Mouse (Mus musculus): ENCODE measurements at regions not wholly inside any gene's neighbourhood (a gene's known extent, or its start where the extent isn't known, plus 50 kb on each side); places are given as distances from the start of the nearest gene placed in this dataset.

DNA sequence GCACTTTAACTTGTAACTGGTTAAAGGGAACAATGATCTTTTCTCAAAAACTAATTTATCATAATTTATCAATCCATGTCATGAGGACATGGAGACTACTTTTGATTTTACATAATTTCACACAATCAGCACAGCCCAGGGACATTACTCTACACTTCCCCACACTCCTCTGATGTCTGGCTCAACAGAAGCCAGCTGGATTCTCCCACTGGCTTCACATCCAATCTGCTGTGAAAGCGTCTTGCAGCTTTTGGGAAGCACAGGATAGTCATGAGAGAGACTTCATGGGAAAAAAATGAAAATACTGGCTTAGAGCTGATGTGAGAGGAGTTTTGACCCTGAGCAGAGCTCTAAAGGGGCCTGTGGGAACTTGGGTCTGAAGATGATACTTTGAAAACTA, 61.7 kb upstream of the Hrasls start:
- DNase-seq: no peak

DNA sequence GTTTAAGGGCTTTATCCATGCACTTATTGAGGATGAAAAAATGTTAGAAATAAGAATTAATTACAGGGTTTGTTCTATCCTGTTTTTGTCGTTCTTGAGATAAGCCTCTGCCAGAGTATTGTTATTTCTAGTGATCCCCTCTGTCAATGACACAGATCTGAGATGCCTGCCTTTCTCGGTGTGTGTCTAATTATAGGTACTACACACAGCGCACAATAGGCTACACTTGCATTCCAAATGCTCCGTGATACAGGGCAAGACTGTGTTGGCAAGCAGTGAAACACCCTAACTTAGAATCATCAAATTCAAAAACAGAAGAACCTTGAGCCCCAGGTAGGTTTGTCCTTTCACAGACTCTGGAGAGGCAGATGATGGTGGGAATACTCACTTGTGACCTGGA, 90.3 kb upstream of the Hrasls start:
- DNase-seq: no peak

DNA sequence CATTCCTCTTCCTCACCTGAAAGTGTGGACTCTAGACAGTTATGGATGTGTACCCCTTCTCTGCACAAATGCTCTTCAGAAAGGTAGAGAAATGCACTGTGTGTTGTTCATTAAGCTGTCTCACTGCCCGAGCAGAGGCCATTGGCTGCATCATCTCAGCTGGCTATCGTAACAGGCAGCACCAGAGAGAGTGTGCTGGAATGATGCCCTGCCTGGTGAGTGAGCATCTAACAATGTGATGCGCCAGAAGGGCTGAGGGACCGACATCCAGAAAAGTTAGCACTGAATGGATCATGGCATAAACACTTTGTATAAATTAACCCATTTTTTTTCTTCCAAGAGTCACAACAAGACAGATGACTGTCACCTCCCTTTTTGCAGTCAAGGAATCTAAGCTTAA, 112.7 kb upstream of the Hrasls start:
- no peak for DNase-seq

DNA sequence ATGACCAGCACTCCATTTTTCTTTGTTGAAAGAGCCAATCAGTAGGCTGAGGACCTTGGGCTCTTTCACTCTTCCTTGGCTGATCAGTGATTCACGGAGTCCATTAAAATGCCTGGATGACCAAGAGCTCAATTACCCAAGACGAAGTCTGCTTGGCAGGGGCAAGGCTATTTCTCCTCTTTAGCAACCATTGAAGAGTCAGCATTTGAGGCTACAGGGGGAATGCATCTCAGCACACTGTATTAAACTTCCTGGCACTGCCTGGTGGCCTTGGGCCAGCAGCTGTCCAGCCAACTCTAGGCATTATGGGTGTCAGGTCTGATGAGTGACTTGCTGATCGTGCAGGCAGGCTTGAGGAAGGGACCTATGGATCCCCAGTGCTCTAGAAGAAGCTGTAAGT, 136.5 kb upstream of the Mb21d2 start:
- no peak for DNase-seq

DNA sequence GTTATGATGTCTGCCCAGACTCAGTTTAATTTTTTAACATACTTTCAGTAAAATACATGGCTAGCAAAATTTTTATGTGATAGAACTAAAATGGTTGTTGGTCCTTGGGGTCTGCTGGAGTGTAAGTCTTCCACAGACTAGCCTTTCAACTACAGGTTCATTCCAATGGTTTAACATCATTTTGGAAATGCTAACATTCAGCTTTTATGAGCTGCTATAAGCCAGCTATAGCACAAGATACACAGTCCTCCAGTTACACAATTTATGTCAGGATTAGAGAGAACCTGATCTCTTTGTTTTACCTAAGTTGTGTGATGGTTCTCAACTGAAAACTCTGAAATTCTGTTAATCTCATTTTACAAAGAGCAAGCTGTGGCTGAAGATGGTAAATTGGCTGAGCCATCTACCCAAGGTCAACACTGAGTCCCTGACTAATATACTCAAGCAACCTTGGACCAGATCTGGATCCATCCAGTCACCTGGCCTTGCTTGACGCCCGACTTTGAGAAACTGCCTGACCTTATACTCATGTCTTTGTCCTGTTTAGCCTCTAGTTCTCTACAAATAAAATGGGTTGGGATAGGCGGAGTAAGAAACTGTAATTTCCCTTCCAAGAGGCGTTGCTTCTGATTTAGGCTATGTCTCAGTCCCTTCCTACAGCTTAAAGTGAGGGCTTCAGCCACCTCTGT, 135.8 kb upstream of the Mb21d2 start:
- no peak for DNase-seq

DNA sequence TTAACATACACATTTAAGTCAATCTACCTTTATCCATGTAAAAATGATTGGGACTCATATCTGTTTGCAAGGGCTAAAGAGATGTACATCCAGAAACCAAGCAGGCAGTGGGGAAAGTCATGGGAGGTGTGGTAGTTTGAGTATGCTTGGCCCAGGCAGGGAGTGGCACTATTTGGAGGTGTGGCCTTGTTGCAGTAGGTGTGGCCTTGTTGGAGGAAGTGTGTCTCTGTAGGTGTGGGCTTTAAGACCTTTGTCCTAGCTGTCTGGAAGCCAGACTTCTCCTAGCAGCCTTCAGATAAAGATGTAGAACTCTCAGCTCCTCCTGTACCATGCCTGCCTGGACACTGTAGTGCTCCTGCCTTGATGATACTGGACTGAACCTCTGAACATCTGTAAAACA, 133.9 kb upstream of the Mb21d2 start:
- DNase-seq: no peak

DNA sequence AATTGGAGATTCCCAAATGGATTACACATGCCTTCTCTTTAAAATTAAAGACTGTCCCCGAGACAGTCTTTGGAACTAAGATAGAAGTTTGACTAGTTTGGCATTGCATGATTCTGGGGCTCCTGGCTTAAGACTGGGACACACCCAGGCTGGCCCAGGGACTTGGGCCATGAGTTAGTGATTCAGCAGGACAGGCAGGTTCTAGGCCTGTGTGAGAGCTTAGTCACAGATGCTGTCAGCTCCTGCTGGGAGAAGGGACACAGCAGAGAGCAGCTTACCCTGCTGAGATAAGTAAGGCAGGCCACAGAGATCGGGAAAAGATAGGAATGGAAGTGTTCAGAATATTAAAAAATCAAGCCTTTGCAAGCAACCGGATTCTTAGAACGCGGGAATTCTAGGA, 127.6 kb upstream of the Mb21d2 start:
- DNase-seq: no peak

DNA sequence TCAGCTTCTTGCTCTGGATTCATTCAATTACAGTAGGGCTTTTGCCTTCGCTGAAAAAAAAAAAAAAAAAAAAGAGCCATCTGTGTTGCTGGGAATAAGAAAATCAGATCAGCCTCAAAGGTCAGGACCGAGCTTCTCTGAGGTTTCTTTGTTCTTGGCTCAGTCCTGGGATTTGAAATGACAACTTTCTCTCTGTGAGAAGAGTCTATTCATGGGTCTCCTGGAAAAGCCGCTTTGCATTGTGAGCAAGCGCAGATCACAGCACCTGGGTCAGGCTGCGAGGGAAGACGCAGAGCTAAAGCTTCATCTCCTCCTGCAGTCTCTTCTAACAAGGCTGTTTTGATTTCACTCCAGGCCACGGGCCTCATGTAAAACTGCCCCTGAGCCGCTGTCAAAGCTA, 125.0 kb upstream of the Mb21d2 start:
- peak; percentile 40 for DNase-seq

DNA sequence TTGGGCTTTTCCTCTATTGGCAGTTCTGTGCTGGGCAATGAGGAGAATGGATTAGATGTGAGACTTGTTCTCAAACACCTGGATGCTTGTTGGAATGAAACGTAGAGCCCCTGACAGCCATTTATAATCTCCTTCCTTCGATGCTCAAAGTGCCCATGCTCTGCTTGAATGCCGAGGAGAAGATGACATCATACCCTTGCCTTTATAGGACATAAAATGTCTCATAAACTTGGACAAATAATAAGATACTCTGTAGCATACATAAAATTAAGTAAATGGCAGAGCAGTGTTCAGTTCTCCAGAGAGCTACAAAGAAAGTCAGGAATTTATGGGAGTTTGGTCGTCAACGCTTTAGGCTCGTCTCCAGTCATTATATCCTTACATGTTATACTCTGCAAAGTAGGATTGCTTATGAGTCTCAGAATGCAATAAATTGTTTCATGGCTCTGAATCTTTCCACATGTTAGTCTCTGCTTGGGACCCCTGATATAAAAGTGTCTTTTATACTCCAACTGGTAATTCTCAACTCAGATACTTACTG, 117.0 kb upstream of the Mb21d2 start:
- no peak for DNase-seq

DNA sequence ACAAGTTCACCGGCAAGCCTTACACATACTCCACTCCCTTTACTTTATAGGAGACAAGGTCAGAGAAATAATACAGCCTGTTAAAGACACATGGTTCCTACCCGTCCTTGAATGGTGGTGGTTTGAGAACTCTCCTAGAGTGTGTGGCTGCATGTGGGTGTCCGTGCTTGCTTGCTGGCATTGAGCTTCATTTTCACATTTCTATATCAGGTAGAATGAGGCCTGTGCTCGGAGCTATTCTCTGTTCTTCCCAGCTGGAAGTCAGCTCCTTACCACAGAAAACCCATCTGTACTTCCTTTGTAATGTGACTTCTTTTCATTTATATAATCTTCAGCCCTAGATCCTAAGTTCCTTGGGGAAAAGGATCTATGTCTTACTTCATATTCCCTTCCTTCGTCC, 106.0 kb upstream of the Mb21d2 start:
- no peak for DNase-seq

DNA sequence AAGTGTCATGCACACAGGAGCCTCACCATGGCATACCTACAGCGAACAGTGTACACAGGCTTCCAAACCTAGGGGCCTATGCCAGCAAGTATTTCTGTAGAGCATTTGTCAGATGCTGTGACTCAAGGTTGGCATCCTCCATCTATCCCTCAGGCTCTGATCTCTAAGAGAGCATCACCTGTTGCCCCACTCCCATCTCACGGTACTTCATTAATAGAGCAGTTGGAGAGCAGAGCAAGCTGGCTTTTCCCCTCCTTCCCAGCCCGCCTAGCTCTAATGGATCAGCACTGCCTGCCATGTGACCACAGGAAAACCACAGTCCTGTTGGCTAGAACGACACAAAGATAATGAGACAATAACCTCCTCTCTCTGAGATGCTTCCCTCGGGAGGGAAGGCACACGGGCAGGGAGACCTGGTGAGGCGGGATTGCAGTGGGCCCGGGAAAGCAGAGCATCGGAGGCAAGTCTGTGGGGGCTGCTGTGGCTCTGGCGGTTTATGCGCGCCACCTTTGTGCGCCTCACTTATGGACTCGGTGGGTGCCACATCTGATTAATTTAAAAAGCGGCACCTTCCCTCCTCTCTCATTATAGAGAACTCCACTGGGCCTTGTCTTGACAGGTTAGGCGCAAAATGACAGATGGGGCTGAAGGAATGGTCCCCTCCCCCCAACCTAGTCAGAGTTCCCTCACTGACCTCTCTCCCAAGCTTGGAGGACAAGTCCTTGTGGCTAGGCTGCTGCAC, 104.8 kb upstream of the Mb21d2 start:
- peak; percentile 38 for DNase-seq

DNA sequence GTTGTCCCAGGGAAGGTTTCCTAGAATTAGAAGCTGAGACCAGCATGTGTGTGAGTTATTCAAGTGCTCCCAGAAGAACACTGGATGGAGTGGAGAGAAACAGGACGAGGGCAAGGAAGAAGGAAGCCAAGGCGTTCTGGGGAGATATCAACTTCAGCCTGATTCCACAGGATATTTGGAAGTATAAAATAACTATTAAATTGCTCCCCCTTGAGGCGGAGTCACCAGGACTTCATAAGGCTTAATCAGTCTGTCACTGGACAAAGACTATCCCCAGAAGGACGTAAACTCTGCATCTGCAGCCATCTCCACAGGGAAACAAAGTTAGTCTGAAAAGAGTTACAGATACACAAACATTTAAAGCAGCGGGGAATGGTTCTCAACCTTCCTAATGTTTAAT, 103.9 kb upstream of the Mb21d2 start:
- no peak for DNase-seq

DNA sequence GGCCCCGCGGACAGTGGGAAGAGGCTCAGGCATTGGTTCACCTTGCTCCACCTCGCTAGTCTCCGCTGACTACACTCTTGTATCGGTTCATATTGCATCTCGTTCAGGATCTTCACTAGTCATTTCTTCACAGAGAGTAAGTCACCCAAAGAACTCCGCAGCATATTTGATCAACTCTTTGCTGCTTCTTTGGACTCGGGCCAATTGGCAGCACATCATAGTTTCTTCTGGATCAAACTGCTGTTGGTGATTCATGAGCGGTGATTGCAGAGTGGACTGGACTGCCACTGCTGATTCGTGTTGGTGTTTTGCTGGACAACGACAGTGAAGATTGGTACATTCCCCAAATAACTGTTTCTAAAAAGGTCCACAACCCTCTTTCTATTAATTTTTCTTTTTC, 98.4 kb upstream of the Mb21d2 start:
- no peak for DNase-seq

DNA sequence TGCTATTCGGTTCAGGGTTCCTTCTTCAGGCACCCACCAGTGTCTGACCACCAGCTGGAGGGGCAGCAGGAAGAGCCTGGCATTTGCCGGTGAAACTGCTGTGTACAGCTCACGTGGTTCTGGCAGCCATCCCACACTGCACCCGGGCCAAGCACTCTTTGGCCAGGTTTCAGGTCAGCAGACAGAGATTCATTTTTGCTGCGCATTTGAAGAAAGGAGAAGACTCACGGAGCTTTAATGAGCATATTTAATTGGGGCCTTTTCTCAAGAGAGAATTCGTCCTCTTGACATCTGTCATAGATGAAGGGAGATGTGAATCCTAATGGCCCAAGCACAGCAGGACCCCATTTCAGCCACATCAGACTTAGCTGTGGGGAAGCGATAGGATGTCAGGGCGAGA, 71.8 kb upstream of the Mb21d2 start:
- DNase-seq: no peak

DNA sequence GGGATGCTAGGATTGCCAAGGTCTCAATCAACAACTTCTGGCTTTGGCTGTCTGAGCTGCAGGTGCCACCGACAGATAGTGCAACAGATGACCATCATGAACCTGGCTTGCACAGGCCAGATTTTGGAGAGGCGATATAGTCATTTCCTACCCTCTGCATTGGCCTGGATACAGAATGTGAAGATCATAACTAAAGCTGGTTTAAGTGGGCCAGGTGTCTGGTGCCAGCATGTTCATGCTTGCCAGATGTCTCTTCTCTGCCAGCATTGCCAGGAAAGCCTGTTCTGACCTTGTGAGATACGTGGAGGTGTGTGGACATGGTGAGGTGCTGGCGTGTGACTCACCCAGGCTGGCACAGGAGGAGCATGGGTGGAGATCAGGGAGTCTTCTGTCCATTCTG, 70.2 kb upstream of the Mb21d2 start:
- DNase-seq: no peak

DNA sequence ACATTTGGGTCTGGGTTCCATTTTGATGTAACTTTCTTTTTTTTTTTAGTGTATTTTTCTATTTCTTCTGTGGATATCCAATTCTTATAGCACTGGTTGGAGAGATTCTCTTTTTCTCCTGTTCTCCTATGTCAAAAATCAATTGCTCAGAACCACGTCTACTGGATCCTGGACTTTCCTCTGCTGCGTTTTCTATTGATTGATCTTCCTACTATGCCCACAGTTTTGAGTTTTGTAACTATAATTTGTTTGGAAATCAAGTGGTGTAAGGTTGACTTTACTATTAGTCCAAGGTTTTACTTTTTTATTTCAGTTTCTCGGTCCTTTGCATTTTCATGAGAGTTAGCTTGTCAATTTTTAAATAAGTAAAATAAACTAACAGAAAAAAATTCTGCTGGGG, 67.2 kb upstream of the Mb21d2 start:
- no peak for DNase-seq

DNA sequence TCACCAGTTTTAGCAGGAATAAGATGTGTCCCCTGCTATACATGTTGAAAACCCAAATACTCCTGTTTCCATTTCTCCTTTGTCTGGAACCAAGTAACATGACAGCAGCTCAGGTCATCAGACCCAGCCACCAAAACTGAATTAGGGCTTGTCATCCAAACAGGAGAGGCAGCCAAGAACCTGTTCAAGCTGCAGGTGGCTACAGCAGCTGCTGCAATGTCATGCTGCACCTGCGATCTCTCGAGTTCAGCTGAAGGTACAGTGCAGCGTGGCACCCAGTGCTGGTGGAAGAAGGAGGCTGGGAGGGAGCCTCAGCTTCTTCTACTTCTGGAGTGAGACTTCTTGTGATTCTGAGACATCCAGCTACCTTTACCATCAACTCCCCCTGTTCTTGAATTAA, 61.2 kb upstream of the Mb21d2 start:
- DNase-seq: no peak

DNA sequence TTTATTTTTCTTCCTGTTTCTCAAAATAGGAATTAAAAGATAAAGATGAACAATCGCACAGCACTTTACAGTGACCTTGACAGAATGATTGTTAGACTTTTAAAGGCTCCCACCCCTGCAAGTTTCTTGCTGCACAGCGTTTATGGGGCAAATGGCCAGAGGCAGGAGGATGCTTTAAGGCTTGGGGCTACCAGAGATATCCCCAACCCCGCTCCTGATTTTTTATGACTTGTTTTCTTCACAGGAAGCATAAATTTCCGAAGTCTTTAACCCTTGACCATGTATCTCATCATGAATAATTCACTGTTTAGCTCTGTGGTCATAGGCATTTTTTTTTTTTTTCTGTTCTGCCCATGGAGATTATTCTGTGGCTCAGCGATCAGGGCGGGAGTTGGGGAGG, 55.5 kb upstream of the Mb21d2 start:
- peak; percentile 7 for DNase-seq

DNA sequence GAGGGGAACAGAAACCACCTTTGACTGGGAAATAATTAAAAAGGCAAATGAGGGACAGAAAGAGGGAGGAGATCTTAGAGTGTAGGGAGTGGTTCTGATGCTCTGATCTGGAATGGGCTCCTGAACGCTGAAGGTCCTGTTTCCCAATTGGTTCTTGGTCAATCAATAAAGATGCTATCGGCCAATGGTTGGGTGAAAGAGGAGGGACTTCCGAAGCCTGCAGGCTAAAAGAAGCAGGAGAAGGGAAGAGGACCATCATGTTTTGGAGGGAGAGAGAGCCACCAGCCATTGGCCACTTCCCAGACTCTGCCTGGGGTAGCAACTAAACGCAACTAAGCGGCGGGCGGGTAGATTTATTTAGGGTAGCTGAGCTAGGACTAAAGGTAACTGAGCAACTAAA, 53.4 kb upstream of the Mb21d2 start:
- DNase-seq: no peak
